Mouse (Mus musculus) myocyte (in vitro differentiated cells): ENCODE data around the gene Tspan7.

Experiments used
- CEBPB ChIP-seq: IDR thresholded peaks from 2 replicates; pipeline ENCODE4 v1.6.1; 2011; ENCODE audit warnings: mild to moderate bottlenecking, moderate library complexity; ENCODE audit not compliant: poor library complexity, insufficient read depth, severe bottlenecking
- POLR2A ChIP-seq: IDR thresholded peaks from one replicate; pipeline ENCODE4 v1.6.1; 2011; ENCODE audit warnings: low read depth, mild to moderate bottlenecking, control low read depth, moderate library complexity; ENCODE audit not compliant: insufficient read length
- REST ChIP-seq: IDR thresholded peaks from one replicate; pipeline ENCODE4 v1.6.1; 2011; ENCODE audit warnings: mild to moderate bottlenecking, control low read depth, moderate library complexity; ENCODE audit not compliant: insufficient read depth, insufficient read length
- TCF12 ChIP-seq: IDR thresholded peaks from one replicate; pipeline ENCODE4 v1.6.1; 2011; ENCODE audit warnings: mild to moderate bottlenecking, control low read depth; ENCODE audit not compliant: poor library complexity, insufficient read depth, severe bottlenecking
- TCF3 ChIP-seq: IDR thresholded peaks from one replicate; pipeline ENCODE4 v1.6.1; 2011; ENCODE audit warnings: low read depth, control low read depth; ENCODE audit not compliant: insufficient read length
- USF1 ChIP-seq: IDR thresholded peaks from one replicate; pipeline ENCODE4 v1.6.1; 2011; ENCODE audit warnings: low read depth, mild to moderate bottlenecking, control low read depth, moderate library complexity

GRCm38 (mm10) chrX:10592244-10592643 lies 107.3 kb downstream of the Tspan7 start:
- TF ChIP-seq POLR2A = no peak
- TF ChIP-seq REST = no peak
- no peak for TF ChIP-seq TCF3
- no peak for TF ChIP-seq CEBPB
- no peak for TF ChIP-seq USF1
- no peak for TF ChIP-seq TCF12
